Mouse (Mus musculus) thymus, postnatal 25 days (tissue): ENCODE measurements around the gene Pfpl.

Source experiments
- DNase-seq: peaks from one replicate; pipeline ENCODE4 v3.0.0; 2022

Pfpl gene

GRCm38 (mm10) chr19:12465530-12466144 is 37.9 kb downstream of the Pfpl start:
- DNase-seq, result no peak

GRCm38 (mm10) chr19:12466204-12466603 is 38.5 kb downstream of the Pfpl start:
- DNase-seq, result peak; percentile 62

DNA sequence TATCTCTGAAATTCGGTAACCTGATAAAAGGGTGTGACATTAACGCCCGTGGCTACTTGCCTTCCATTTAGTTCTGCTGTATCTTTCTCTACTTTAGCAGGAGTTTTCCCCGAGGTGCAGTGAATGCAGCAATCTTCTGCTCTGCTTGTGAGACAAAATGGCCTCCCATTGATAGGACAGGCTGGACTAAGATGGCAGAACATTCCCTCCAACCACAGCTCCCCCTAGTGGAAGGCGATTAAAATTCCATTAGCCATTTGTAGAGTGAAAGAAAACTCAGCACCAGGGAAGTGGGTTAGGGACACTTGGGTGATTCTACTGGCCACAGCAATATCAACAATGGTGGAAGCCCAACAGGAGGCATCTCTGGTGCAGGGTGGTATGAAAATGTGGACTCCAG is 39.7 kb downstream of the Pfpl start:
- peak; percentile 38 for DNase-seq

DNA sequence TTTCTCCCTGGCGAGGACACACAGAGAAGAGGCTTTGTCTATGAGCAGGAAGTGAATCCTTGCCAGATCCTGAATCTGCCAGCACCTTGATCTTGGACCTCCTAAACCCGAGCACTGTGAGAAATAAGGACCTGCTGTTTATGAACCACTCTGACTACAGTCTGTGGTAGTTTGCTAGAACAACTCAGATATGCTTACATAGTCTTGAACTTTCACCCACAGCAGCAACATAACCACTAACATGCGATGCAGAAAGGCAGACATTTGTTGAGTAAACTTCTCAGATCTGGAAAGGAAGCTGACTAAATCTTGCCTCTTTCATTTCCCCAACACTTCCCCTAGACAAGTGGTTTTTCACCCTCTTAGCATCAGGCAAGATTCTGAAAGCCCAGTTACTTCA is 44.2 kb downstream of the Pfpl start:
- no peak for DNase-seq

- DNase-seq, result no peak
Observed at GRCm38 (mm10) chr19:12472381-12472976, 44.8 kb downstream of the Pfpl start.

DNA sequence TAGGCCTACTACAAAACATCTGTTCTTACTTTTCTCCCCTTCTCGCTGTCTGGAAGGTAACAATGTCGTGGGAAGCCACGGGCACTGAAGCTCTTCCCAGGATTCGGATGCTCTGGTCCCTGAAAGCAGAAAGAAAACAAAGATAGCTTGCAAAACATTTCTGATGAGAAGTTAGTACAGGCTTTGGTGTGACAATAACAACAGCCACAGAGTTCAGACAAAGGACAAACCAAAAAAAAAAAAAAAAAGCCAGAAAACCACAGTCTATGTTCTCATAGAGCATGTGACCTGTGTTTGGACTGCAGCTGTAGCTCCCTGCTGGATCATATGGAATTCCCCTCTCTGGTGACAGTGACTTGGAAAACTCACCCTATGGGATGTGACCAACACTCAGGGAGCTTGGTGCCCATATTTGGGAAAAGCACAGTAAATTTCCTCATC is 45.5 kb downstream of the Pfpl start:
- no peak for DNase-seq

- no peak for DNase-seq
Observed at GRCm38 (mm10) chr19:12473951-12474350, 46.2 kb downstream of the Pfpl start.

DNA sequence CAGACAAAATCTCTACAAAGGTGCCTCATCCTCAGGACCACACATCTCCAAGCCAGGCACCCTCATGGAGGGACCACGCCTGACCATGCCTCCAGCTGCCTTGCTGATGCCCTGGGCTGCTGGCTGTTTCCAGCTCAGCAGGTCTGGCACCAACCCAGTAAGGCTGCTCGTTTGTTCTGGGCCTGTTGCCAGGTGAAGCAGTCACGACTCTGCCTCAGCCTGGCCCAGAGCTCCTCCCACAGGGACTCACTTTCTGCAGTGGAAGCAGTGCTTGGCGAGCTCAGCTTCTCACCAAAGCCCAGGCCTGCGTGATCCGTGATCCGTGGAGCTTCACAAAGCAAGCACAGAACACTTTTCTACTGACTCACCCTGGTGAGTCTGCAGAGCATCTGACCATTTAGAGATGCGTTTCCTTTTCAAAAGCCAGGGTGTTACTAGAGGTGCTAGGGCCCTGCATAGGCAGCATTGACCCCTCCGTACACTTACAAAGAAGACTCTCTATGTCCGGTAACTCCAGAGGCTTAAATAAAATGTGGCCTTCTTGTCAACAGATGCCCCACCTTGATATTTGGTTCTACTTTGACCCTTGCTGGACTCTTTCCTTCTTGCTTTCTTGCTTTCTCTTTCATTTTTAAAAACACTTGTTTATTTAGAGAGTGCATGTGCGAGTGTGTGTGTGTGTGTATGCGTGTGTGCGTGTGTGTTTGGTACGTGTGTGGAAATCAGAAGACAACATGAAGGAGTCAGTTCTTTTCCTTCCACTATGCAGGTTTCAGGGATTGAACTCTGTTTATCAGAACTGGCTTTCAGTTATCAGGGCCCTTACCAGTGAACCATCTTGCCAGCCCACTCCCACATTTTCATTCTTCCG is 47.9 kb downstream of the Pfpl start:
- DNase-seq, result peak; percentile 26

- peak; percentile 49 for DNase-seq
Observed at GRCm38 (mm10) chr19:12476721-12477270, 49.1 kb downstream of the Pfpl start.

- no peak for DNase-seq
Observed at GRCm38 (mm10) chr19:12478369-12478768, 50.7 kb downstream of the Pfpl start.
